Mouse (Mus musculus) embryonic facial prominence, embryonic 11.5 days (tissue): ENCODE measurements around the gene Rcan2. TPM values are rescaled to one million over a fixed set of nuclear protein-coding genes. Genes with fewer than 3 reads are reported as not detected.

Source experiments
- ATAC-seq: fragments of 200-750 bp; cut with Nextera tagmentation; replicated peaks from 2 replicates; pipeline ENCODE4 v1.8.0; 2017; ENCODE audit warnings: low read depth; ENCODE audit not compliant: insufficient number of reproducible peaks, low FRiP score, low TSS enrichment
- DNase-seq: peaks from one replicate; pipeline ENCODE4 v3.0.0-alpha.2; 2015; ENCODE audit warnings: low spot score
- H3K27ac ChIP-seq: fragments of 300-500 bp; sonication (generic); replicated peaks from 2 replicates; pipeline ENCODE4 v1.5.1; 2014; ENCODE audit warnings: mild to moderate bottlenecking, low read depth, low read length, control low read depth
- H3K27me3 ChIP-seq: fragments of 300-500 bp; sonication (generic); 2 replicates; pipeline ENCODE4 v1.6.1; 2014; ENCODE audit warnings: mild to moderate bottlenecking, low read length, moderate library complexity, mixed read lengths; ENCODE audit not compliant: control insufficient read depth, insufficient read depth
- H3K36me3 ChIP-seq: fragments of 300-500 bp; sonication (generic); replicated peaks from 2 replicates; pipeline ENCODE4 v1.6.1; 2014; ENCODE audit warnings: low read depth, mild to moderate bottlenecking, low read length, moderate library complexity, mixed read lengths; ENCODE audit not compliant: control insufficient read depth, insufficient read depth
- H3K4me1 ChIP-seq: fragments of 300-500 bp; sonication (generic); 2 replicates; pipeline ENCODE4 v1.6.1; 2014; ENCODE audit warnings: low read length, mixed read lengths; ENCODE audit not compliant: control insufficient read depth, insufficient read depth
- H3K4me2 ChIP-seq: fragments of 300-500 bp; sonication (generic); 2 replicates; pipeline ENCODE4 v1.6.1; 2014; ENCODE audit warnings: low read depth, mild to moderate bottlenecking, control low read depth, low read length, moderate library complexity
- H3K4me3 ChIP-seq: fragments of 300-500 bp; sonication (generic); 2 replicates; pipeline ENCODE4 v1.5.1; 2014; ENCODE audit warnings: low read depth, low read length, control low read depth
- H3K9ac ChIP-seq: fragments of 300-500 bp; sonication (generic); replicated peaks from 2 replicates; pipeline ENCODE4 v1.6.1; 2014; ENCODE audit warnings: mild to moderate bottlenecking, control low read depth, low read length
- H3K9me3 ChIP-seq: fragments of 300-500 bp; sonication (generic); replicated peaks from 2 replicates; pipeline ENCODE4 v1.6.1; 2016; ENCODE audit warnings: mild to moderate bottlenecking, low read length, inconsistent platforms, mixed read lengths; ENCODE audit not compliant: control insufficient read depth
- WGBS: fragments of 180-500 bp; shearing (Covaris S2); extraction: QIAGEN DNeasy Blood & Tissue Kit; methylation state at CpG from one replicate; pipeline ENCODE4 v1.1.7; 2014; 5-methylcytosine and 5-hydroxymethylcytosine counted together
- polyA plus RNA-seq: library from polyadenylated mRNA; unstranded; fragments of >200 nt; fragmentation: Nextera tagmentation; extraction: Ambion mirVana; gene quantifications from 2 replicates; pipeline ENCODE4 v1.2.1, GENCODE M21; 2014

The Rcan2 gene
- polyA plus RNA-seq, 1 experiment from 2014 or later, result 3.1 TPM

GRCm38 (mm10) chr17:43900133-43900532, 99.0 kb downstream of the Rcan2 start:
- H3K9me3 ChIP-seq, result no peaks in the 10 kb centered on the region
- H3K4me2 ChIP-seq, result no peak overlapping the region
- no peak overlapping the region for H3K27ac ChIP-seq
- H3K27me3 ChIP-seq, result no peaks in the 10 kb centered on the region
- H3K4me1 ChIP-seq, result no peaks in the 10 kb centered on the region
- no peak overlapping the region for H3K4me3 ChIP-seq
- no peak for DNase-seq
- 75% methylated on average over 1 of the region's 1 CpGs for WGBS
- ATAC-seq, result no peak
- no peaks in the 10 kb centered on the region for H3K36me3 ChIP-seq
- no peak overlapping the region for H3K9ac ChIP-seq

DNA sequence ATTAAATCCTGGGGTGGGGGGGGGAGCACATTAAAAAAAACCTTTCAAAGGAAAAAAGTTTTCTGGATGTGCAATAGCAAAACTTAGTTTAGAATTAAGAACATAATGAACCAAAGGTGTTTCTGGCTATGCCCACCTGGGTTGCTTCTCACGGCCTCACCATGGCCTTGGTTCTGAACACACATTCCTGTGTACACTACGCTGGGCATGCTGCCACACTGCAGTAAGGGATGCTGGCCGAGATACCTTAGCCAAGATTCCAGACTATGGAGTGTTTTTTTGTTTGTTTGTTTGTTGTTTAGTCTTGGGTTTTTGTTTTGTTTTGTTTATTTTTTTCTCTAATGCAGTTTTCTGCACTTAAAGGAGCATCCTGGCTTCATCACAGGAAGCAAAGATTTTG, 100.3 kb downstream of the Rcan2 start:
- H3K9me3 ChIP-seq, result no peaks in the 10 kb centered on the region
- no peaks in the 10 kb centered on the region for H3K27me3 ChIP-seq
- H3K27ac ChIP-seq, result no peak overlapping the region
- H3K4me1 ChIP-seq, result no peaks in the 10 kb centered on the region
- H3K4me3 ChIP-seq, result no peak overlapping the region
- no peak for ATAC-seq
- no peak overlapping the region for H3K4me2 ChIP-seq
- DNase-seq, result no peak
- no peak overlapping the region for H3K9ac ChIP-seq
- no peaks in the 10 kb centered on the region for H3K36me3 ChIP-seq
- WGBS, result 92% methylated on average over 3 of the region's 3 CpGs

GRCm38 (mm10) chr17:43903807-43904771, 102.9 kb downstream of the Rcan2 start:
- no peaks in the 10 kb centered on the region for H3K4me1 ChIP-seq
- no peaks in the 10 kb centered on the region for H3K9me3 ChIP-seq
- no peak overlapping the region for H3K9ac ChIP-seq
- no peak overlapping the region for H3K4me2 ChIP-seq
- H3K27ac ChIP-seq, result no peak overlapping the region
- ATAC-seq (no peak), DNase-seq (no peak)
- WGBS, result 81% methylated on average over 9 of the region's 9 CpGs
- H3K27me3 ChIP-seq, result no peaks in the 10 kb centered on the region
- H3K36me3 ChIP-seq, result no peaks in the 10 kb centered on the region
- H3K4me3 ChIP-seq, result no peak overlapping the region

DNA sequence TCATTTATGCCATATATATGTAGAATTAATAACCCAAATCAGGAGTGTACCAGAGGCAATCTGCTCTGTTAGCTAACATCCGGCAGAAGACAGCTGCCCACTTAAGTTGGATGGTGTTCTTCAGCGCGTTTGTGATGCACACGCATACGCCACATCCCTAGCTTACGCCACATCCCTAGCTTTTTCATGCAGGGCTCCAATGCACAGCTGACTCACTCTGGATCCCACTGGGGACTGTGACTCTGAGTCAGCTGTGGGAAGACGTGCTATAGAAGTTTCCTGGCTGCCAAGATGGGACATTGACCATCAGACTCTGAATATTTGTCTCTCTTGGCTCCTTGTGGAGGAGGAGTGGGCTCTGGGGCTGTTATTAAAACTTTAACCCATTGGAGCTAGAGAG, 103.7 kb downstream of the Rcan2 start:
- ATAC-seq (no peak), DNase-seq (no peak)
- no peak overlapping the region for H3K9ac ChIP-seq
- H3K27ac ChIP-seq, result no peak overlapping the region
- H3K27me3 ChIP-seq, result no peaks in the 10 kb centered on the region
- H3K9me3 ChIP-seq, result no peaks in the 10 kb centered on the region
- 95% methylated on average over 7 of the region's 7 CpGs for WGBS
- no peaks in the 10 kb centered on the region for H3K4me1 ChIP-seq
- H3K4me2 ChIP-seq, result no peak overlapping the region
- H3K36me3 ChIP-seq, result no peaks in the 10 kb centered on the region
- no peak overlapping the region for H3K4me3 ChIP-seq

DNA sequence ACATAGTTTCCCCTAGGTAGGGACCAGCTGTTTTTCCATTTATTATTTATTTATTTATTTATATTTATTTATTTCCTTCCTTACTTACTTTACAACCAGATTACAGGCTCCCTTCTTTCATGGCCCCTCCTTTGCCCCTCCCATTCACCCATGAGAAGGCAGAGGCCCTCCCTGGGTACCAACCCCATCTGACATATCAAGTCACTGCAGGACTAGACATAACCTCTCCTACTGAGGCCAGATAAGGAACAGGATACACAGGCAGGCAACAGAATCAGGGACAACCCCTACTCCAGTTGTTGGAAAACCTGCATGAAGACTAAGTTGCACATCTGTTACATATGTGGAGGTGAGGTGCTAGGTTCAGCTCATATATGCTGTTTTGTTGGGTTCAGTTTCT, 105.6 kb downstream of the Rcan2 start:
- H3K27me3 ChIP-seq, result no peaks in the 10 kb centered on the region
- H3K4me3 ChIP-seq, result no peak overlapping the region
- DNase-seq (no peak), ATAC-seq (no peak)
- no peak overlapping the region for H3K4me2 ChIP-seq
- no peaks in the 10 kb centered on the region for H3K36me3 ChIP-seq
- no peaks in the 10 kb centered on the region for H3K4me1 ChIP-seq
- H3K27ac ChIP-seq, result no peak overlapping the region
- no peaks in the 10 kb centered on the region for H3K9me3 ChIP-seq
- no peak overlapping the region for H3K9ac ChIP-seq

DNA sequence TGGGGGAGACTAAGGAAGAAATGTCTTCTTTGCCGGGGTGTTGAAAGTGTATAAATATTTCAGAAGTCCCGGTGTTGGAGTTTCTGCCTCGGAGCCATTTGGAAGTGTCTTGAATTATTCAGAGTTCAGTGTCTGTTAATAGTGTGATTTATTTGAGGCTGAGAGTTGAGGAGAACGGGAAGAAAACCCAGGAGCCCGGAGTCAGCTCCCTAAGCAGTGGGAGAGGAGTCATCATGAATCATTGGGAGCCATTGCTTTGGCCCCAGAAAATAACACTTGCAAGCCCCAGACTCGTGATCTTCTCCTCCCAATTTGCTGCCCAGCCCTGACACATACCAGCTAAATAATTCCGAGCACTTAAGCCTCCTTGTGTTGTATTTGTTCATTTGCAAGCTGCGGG, 115.0 kb downstream of the Rcan2 start:
- 79% methylated on average over 8 of the region's 8 CpGs for WGBS
- no peak overlapping the region for H3K4me3 ChIP-seq
- no peak for DNase-seq

DNA sequence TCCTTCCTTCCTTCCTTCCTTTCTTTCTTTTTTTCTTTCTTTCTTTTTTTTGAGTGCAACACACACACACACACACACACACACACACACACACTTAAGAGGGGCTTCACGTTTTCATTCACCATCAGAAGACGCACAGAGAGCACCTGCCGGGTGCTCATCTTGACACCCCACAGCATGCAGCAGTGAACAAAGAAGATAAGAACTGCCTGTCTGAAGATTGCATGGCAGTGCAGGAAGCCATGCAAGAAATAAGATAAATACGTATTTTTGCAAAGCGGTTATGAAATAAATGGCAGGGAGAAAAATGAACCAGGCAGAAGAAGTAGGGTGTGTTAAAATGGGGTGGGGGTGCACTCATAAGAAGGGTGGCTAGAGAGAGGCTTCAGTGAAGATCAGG, 116.0 kb downstream of the Rcan2 start:
- Histone ChIP-seq H3K4me3 (no peak overlapping the region), H3K36me3 (no peaks in the 10 kb centered on the region), H3K4me2 (no peak overlapping the region), H3K27ac (no peak overlapping the region), H3K9ac (no peak overlapping the region), H3K9me3 (no peaks in the 10 kb centered on the region), H3K27me3 (no peaks in the 10 kb centered on the region), H3K4me1 (no peaks in the 10 kb centered on the region)
- WGBS, result 89% methylated on average over 5 of the region's 5 CpGs
- no peak for DNase-seq
- no peak for ATAC-seq

More for the DNA sequence above, 115.0 kb downstream of the Rcan2 start:
- H3K27me3 ChIP-seq, result no peaks in the 10 kb centered on the region
- no peaks in the 10 kb centered on the region for H3K36me3 ChIP-seq
- ATAC-seq, result no peak
- H3K27ac ChIP-seq, result no peak overlapping the region
- H3K9ac ChIP-seq, result no peak overlapping the region
- no peaks in the 10 kb centered on the region for H3K9me3 ChIP-seq
- H3K4me2 ChIP-seq, result no peak overlapping the region
- H3K4me1 ChIP-seq, result no peaks in the 10 kb centered on the region

DNA sequence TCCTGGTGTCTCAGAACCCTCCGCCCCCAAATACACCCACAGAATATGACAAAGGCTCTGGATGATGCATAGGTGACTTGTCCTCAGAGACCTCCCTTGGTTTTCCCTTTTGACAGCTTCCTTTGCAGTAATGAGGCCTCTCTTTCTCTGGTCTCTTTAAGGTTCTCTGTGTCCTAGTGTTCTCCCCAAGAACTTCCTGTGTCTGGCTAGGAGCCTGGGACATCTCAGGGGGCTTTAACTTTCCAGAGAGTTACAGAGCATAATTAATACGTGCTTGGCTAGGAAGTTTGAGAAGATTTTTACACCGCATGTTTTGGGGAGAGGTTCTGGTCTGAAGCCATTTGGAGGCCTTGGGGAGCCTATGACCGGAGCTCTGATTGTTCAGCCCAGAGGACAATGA, 128.7 kb downstream of the Rcan2 start:
- Histone ChIP-seq H3K9me3 (no peaks in the 10 kb centered on the region), H3K4me1 (no peaks in the 10 kb centered on the region), H3K9ac (no peak overlapping the region), H3K27ac (no peak overlapping the region), H3K4me2 (no peak overlapping the region), H3K4me3 (no peak overlapping the region), H3K36me3 (no peaks in the 10 kb centered on the region), H3K27me3 (no peaks in the 10 kb centered on the region)
- no peak for ATAC-seq
- WGBS, result 91% methylated on average over 4 of the region's 4 CpGs
- DNase-seq, result no peak
